Mouse (Mus musculus): ENCODE data around the gene Tjp3.
A peak's percentile ranks its signal among the peaks of the same experiment; 100 is the strongest.

The Tjp3 gene

GRCm38 (mm10) chr10:81291511-81292104 is at the start of gene Tjp3:
Gene Tjp3 (minus strand): TSS chr10:81291581.
- no peak for DNase-seq (ENCODE audit: low spot score in 2 of 2)

DNA sequence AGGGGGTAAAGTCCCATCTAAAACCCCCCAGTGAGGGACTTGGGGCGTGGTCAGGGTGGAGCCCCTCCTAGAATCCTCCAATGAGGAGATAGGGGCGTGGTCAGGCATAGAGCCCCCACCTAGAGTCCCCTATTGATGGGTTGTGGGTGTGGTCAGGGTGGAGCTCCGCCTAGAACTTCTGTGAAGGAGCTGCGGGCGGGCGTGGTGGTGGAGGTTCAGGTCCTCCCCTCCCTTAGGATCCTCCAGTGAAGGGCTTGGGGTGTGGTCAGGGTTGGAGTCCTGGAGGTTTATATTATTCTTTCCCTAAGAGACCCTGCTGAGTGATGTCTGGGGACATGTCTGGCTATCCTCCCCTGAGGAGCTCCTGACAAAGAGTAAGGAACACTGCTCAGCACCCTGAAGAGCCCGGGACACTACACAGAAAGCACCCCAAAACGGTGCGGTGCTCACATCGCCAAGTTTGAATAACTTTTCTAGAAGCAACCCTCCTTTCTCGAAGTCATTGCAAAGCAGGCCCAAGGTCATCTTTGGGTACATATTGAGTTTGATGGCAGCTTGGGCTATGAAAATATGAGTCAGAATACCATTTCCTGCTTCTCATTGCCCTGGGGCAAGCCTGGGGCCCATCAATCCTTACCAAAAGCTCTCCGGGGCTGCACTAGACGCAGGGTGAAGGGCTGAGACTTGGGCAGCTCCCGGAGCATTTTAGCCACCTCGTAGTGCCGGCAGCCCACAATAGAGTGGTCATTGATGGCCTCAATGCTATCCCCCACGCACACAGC is 49.4 kb upstream of the Tjp3 start:
- DNase-seq (ENCODE audit: low spot score in 2 of 2) = no peak

DNA sequence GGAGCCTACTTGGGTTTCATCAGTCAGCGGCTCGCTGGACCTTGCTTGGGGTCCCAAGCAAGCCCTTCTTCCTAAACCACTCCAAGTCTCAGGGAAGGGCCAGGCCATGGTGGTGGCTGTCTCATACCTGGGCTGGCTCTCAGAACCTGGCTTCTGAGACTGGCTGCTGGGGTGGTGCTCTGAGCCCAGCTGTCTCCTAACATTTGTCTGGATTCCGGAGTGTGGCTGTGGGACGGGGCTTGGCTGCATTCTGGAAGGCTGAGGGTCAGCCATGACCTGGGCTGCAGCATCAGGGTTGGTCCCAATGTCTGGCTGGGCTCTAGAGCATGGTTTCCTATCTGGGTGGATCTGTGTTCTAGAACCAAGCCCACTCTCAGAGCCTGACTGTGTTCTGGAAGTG is 45.2 kb upstream of the Tjp3 start:
- no peak for DNase-seq (ENCODE audit: low spot score in 2 of 2)

DNA sequence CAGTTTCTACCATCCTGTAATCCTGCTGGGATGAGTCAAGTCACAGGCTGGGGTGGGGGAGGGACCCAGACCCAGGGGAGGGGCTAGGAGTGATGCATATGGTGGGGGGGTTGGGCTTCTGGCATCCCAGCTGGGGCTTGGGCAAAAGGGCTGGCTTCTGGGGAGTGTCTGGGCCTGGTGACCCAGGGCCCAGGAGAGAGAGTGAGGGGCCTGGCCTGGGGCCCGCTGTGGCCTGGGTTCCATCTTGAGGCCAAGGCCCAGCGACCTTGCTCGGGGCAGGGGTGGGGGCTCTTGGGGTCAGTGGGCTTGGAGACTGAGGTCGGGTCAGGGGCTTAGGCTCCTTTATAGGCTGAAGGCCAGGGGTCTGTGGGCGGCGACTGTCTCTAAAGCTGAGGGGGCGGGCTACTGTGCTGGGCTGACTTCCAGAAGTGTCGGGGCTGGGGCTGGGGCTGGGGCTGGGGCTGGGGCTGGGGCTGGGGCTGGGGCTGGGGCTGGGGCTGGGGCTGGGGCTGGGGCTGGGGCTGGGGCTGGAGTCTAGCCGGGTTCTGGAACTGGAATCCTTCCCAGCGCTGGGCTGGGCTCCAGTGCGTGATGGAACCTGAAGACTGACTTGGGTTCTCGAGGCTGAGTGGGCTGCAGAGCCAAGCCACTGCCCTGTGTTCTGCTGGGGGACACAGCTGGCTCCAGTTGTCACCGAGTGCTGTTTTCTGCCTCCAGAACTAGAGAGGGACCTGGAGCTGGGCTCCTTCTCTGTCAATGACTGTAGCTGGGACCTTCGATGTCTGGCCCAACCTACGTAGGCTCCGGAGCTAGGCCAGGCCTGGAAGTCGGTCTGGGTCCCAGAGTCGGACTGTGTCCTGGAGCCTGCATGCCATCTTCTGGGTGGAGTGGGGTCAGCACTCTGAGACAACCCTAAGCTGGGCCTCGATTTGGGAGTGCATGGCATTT is 44.3 kb upstream of the Tjp3 start:
- DNase-seq (ENCODE audit: low spot score in 2 of 2) = no peak

DNA sequence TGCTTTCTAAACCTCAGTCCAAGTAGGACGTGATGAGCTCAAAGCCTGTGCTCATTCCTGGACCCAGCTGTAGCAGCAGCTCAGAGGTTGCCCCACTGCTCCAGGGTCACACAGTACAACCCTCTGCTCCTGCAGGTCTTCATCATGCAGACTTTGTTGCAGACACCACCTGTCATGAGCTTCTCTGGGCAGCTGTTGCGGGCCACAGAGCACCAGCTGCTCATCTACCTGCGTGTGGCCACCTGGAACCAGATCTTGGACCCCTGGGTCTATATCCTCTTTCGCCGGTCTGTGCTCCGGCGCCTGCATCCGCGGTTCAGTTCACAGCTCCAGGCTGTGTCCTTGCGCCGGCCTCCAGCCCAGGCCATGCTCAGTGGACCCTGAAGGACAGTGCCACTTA is 42.9 kb upstream of the Tjp3 start:
- no peak for DNase-seq (ENCODE audit: low spot score in 2 of 2)

- DNase-seq (ENCODE audit: low spot score in 2 of 2) = no peak
These were observed 40.9 kb upstream of the Tjp3 start for GRCm38 (mm10) chr10:81332277-81332676.

- no peak for DNase-seq (ENCODE audit: low spot score in 2 of 2)
These were observed 38.6 kb upstream of the Tjp3 start for GRCm38 (mm10) chr10:81330007-81330406.

DNA sequence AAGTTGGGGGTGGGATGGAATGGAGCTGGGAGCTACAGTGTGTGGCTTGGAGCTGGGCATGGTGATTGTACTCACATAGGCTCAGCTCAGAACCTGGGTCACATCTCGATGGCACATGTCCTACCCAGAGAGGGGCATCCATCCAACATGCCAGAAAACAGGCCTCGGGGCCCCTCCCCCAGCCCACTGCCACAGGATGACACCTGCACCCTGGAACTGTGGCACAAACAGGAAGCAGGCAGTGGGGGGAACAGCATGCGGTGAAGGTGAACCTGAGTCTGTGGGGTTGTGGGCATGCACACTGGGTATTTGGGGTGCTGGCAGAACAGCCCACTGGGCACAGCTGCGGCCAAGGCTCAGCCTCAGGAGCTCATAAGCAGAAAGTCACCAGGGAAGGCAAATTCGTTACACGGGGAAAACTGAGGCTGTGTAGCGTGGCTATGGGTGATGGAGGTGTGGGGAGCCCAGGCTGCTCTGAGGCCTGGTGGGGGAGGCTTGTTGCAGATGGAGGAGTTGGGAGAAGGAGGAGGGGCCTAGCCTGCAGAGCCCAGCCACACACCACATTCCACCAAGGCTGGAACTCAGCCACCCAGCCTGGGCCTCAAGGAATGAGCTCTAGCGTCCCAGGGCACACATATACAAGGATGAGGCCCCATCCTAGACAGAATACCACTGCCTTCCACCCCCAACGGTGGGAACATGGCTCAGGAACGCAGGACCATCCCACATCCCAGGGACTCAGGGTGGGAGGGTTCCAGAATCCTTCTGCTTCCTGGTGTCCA is 38.0 kb upstream of the Tjp3 start:
- no peak for DNase-seq (ENCODE audit: low spot score in 2 of 2)

DNA sequence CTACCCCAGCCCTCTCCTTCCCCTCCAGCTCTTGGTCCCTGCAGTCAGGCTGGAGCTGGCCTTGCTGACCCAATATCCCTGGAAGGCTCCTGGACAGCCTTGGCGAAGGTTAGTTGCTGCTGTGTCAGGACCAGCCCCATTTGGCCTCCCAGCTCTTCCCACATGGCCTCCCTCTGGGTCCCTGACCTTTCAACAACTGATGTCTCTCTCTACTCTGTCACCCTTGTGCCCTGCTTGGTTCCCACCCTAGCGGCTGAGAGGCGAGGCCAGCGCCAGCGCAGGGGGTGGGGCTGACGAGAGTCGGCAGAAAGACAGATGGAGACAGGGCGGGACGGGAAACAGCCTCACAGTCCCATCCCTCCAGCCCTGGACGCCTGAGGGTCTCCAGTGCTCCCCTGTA is 37.0 kb upstream of the Tjp3 start, which contains the start of gene Tbxa2r:
Tbxa2r (plus strand) TSS at position 346 of the 400 bp plus-strand sequence.
- DNase-seq (ENCODE audit: low spot score in 2 of 2) = no peak

GRCm38 (mm10) chr10:81327959-81328358 is 36.6 kb upstream of the Tjp3 start:
- DNase-seq (ENCODE audit: low spot score in 2 of 2) = no peak

DNA sequence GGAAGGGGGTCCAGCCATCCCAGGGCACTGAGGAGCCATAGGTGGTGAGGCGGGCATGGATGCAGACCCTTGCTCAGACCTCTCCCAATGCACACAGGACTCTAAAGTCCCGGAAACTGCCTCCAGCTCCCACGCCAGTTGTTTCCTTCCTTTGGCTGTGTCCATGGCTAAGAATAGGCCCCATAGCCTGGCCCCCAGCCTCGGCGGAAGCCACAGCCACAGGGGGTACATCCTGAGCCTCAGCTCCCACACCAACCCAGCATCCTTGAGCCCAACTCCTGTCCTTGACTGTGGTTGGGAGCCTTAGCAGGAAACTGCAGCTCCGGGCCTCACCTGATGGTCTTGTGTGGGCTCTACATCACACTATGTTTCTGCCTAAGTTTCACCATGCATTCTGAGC is 35.5 kb upstream of the Tjp3 start:
- no peak for DNase-seq (ENCODE audit: low spot score in 2 of 2)

- no peak for DNase-seq (ENCODE audit: low spot score in 2 of 2)
These were observed 34.4 kb upstream of the Tjp3 start for GRCm38 (mm10) chr10:81325781-81326180.

GRCm38 (mm10) chr10:81325176-81325575 is 33.8 kb upstream of the Tjp3 start:
- DNase-seq (ENCODE audit: low spot score in 2 of 2) = no peak

- DNase-seq (ENCODE audit: low spot score in 2 of 2) = no peak
These were observed 32.6 kb upstream of the Tjp3 start for GRCm38 (mm10) chr10:81323791-81324530.

DNA sequence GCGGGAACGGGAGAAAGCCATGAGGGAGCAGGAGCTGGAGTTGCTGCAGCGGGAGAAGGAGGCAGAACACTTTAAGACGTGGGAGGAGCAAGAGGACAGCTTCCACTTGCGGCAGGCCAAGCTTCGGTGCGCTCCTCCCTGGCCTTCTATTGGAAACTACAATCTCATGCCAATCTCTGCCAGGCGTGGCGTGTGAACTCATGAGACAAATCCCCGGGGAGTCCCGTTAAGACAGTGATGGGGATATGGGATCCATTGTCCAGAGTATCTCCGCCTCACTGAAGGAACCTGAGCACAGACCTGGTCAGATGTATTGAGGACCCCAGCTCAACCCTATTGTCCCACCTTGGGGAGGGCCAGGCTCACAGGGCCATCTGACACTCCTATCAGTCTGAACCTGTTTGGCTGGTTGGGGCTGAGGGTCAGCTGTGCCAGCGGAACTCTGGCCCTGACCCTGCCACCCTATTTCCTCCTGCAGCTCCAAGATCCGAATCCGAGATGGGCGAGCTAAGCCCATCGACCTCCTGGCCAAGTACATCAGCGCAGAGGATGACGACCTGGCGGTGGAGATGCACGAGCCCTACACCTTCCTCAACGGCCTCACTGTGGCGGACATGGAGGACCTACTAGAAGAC is 31.9 kb upstream of the Tjp3 start:
- no peak for DNase-seq (ENCODE audit: low spot score in 2 of 2)

DNA sequence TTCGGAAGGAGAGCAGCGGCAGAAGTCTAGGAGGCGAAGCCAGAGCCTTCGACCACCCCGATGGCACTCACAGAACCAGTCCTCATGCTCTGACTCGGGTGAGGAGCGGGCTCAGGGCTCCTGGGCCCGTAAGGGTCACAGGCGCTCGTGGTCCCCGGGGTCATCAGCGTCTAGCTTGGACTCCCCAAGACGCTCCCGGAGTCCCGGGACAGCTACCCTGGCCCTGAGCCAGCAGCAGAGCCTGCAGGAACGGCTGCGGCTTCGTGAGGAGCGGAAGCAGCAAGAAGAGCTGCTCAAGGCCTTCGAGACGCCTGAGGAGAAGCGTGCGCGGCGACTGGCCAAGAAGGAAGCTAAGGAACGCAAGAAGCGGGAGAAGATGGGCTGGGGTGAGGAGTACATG is 31.1 kb upstream of the Tjp3 start:
- no peak for DNase-seq (ENCODE audit: low spot score in 2 of 2)

DNA sequence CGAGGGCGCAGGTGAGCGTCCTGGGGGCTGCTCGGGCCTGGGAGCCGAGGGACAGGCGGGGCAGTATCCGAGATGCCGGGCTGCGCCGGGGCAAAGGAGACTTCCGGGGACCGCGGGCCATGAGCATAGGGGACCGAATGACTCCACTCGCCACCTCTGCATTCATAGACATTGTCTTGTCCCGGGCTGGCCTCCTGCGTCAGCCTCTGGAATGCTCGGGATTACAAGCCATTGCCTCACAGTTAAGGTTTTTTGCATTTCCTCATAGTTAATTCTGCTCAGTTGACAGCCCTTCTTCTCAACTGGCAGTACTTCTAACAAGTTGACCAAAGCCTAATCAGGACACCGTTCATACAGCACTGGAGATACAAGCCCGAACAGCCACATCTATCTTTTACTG is 30.1 kb upstream of the Tjp3 start:
- no peak for DNase-seq (ENCODE audit: low spot score in 2 of 2)

DNA sequence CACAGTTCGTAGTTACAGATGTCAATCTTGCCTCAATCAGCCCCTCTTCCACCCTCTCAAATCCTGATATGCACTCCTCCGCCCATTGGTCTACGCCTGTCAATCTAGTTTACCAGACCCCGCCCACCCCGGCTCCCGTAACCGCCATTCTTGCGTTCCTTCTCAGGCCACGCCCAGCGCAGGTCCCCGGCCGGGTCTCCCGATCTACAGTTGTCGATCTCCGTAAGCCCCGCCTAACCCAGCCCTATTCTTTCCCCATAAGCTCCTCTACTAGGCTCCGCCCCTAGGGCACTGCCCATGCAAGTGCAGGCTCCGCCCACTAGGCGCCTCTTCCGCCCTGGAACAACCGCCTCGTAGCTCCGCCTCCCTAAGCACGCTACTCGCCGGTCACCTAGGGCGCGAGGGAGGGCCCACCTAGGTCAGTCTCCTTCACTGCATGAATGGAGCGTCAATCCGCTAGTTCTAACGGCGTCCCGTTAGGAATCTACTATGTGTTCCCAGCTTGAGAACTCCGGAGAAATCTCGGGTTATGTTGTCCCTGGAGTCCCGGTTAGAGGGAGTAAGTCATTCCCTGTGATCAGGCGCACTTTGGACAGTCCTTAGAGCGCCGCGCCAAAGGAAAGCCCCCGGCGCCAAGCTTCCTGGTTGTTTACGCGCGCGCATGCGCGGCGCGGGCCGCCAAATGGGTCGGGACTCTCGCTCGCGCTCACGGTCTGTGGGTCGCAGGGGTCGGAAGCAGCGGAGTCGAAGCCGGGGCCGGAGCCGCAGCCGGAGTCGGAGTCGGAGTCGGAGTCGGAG is 29.4 kb upstream of the Tjp3 start, which contains the start of gene Cactin:
Cactin (plus strand) TSS at position 554 of the 798 bp plus-strand sequence.
- DNase-seq (ENCODE audit: low spot score in 2 of 2) = peak; percentile 96 to 99
